Mouse (Mus musculus) thymus, postnatal 4 days (tissue): Measurements from ENCODE around the gene Boc.

ENCODE experiments used
- DNase-seq: peaks from one replicate; pipeline ENCODE4 v3.0.0; 2021

Gene Boc

DNA sequence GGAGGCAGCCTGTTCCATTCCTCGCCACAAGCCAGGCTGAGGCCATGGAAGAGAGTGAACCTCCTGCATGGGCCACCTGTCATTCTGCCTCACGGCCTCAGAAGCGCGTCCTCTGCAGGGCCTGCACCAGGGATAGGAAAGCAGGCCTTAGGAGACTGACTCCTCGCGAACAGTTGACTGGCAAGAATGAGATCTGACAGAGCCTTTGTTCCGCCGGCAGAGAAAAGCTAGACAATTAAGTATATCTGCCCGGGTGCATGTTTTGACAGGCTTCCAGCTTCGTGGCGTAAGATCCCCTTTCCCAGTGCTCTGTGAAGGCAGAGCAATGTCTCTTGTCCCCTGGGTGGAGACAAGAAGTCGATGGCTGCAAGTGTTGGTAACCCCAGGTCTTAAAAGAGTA lies 32.0 kb downstream of the Boc start:
- DNase-seq = no peak

DNA sequence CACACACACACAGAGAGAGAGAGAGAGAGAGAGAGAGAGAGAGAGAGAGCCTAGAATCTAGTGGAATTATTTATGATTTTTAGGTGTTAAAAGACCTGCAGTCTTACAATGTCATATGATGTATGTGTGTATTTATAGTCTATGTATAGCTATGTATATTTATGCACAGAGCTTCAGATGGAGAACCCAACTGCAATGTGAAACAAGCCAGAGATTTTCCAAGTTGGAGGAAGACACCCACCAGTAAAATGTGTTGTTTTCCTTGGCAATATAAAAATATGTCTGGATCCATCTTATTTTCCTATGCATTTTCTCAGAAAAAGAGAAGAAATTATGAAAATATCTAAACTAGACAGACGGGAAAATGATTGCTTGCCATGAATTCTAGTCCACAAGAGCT lies 32.7 kb downstream of the Boc start:
- no peak for DNase-seq

DNA sequence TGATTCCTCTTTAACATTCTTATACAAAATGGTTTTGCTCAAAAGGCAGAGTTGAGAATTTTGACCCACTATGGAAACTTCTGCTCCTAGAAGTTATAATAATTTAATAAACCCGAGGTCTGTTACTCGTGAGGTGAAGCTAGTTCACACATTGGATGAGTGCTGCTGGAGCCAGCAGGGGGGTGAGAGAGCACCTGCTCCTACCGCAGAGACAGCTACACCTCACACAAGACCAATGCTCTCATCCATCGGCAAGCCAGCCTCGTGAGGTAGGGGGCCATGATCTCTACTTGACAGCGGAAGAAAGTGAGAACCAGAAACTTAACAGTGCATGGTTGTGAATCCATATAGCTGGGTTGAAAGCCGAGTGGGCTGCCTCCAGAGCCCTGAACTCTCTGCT lies 35.1 kb downstream of the Boc start:
- no peak for DNase-seq

DNA sequence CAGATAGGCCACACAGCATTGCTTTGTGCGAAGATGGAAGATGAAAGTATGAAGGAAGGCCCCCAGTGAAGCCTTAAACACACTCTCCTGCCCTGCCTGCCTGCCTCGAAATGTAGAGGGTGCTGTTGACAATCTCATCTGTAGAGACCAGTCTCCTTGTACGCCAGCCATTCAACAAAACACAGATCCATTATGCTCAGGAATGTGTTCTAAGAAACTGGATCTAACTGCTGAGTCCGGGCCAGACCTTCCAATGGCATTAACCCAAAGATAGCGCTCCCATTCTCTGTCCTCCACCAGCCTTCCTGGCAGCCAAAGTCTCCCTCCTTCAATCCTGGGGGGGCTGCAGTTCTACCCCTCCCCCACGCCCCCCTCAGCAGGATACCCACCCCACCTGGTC lies 42.2 kb downstream of the Boc start:
- DNase-seq = no peak

DNA sequence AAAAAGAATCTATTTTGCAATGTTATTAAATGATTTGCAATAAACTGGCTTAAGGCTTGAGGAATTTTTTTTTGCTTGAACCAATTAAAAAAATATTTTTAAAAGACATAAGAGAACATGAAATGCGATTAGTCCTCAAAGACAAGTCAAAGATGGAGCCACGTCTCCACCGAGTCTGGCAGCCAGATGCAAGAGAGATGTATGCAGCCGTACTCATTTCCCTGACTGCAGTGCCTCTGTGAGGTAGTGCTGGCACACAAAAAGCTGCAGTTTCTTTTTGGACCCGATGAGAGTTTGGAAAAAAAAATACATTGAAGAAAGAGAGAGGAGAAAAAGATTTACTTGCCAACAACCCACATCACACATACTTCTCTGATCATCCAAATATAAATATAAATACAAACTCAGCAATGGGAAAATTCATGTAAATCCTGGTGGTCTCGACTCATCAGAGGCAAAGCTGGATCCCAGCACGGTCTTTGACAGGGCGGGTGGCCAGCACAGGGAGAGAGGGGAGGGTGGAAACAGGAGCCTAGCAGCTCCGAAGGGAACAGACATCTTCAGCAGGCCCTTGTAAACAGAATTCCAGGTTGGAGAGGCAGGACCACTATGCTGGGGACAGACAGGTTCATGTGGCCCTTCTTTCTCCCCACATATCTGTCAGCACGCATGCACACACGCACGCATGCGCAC lies 48.0 kb downstream of the Boc start:
- DNase-seq = no peak

DNA sequence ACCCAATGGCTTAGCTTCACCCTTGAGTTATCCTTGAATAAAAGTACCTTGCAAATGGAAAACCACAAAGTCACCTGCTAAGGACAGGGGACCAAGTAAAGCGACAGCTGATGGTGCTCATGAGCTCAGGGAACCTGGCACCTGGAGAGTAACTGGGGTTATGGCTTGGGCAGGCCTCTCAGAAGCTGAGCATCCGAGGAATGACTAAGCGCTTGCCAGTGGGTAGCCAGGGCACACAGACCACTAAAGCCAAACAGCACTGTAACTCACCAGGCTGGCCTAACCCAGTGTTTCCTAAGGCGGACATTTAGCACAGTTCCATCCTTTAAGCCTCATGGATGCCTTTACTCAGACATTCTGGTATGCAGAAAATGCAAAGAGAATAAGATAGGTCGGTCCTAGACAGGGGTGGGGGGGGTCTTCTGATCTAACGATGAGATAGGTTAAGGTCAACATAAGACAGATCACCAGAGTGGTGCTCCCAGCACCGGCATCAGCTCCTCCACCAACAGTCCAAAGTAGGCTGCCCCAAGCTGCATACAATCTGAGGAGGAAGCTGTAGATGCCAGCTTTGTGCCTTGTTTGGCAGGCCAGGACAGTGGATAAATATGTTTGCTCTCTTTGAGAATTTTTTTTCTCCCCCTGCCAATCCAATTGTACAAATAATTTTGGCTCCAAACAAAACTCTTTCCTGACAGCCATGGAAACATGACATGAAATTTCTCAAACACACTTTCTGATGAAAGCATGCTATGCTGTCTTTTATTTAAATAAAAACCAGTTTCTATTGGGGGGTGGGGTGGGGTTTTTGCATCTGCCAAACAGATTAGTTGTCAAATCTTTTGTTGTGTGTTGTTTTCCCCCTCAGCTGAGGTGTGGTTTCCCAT lies 49.0 kb downstream of the Boc start:
- DNase-seq = no peak

DNA sequence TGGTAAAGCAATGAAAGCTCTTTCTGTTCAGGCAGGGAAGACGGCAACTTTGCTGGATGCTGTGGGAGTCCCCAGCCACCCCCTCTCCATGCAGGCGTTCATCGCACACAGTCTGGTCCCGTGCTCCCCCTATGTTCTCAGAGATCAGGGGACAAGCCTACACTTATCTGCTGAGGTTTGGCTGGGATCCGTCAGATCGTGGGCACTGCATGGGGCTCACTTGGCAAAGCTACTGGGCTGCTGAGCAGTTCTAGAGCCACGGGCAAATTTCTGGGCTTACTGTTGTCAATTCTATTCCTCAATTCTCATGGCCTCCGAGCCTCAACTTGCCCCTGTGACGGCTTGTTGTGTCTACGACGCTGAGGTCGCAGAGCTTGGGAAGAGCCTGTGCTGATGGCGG lies 49.9 kb downstream of the Boc start:
- no peak for DNase-seq

DNA sequence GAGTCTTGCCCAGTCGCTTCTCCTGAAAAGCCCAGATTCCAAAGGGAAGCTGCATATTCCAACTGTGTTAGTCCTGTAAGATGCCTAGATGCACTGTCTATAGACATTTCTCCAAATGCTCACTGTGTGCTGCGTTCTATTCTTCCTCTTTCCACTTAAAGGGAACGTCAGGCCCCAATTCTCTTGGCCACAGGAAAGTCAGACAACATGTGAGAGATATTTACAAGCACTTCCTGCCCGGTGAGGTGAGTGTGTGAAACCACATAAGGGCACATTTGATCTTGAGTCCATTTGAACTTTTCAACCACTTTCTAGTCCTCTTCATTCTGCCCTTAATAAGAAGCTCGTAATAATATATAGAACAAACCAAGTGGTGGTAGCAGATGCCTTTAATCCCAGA lies 50.7 kb downstream of the Boc start:
- DNase-seq = no peak

DNA sequence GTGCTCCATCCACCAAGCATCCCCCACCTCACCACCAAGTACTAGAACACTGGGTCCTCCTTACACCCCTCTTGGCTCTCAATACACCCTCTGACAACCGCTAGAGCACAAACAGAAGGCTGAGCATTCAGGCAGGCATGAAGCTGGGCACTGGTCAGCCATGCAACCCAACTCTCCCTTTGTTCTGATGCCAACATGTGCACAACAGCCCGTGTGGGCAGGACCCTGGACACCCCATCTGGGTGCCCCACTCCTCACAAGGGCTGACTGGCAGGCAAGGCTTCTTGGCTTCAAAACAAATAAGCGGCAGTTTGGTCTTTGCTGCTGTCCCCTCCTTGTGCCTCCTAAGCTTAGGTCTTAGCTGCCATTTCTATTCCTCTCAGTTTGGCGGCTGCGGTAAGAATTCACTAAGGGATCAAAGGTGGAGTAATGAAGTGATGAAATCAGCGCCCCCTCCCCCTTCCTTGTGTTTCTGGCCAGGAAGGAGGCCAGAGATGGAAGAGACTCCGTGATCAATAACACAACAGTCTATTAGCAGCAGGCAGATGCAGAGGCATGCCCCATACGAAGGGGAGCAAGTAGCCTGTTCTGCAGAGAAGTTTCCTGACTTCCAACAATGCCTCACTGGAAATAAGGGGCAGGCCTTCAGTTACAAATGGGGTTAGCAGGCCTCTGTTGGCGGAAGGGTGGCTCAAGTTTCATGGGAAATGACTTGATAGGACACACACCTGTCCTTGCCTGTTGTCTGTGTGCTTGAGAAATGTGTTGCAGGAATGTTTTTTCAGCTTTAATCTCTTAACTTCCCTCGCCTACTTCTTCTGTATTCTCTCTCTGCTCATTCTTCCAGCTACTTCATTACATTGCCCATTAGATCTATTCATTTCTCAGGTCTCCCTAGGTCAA lies 51.4 kb downstream of the Boc start:
- no peak for DNase-seq

DNA sequence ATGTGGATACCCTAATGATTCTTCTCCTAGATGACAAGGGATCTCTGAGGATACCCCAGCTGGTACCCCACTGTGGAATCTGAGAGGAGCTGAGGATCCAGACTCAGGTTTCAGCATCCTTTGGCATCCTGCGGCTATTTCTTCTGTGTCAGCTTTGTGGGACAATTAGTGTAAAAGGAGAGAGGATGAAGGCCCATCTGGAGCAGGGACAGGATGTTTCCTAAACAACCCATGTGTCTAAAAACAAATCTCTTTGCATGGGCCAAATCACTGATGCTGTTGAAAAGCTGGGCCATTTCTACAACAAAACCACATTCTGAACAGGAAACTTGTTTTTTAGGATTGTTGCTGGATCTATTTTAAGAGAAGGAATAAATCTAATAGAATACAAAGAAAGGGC lies 53.5 kb downstream of the Boc start:
- DNase-seq = no peak

DNA sequence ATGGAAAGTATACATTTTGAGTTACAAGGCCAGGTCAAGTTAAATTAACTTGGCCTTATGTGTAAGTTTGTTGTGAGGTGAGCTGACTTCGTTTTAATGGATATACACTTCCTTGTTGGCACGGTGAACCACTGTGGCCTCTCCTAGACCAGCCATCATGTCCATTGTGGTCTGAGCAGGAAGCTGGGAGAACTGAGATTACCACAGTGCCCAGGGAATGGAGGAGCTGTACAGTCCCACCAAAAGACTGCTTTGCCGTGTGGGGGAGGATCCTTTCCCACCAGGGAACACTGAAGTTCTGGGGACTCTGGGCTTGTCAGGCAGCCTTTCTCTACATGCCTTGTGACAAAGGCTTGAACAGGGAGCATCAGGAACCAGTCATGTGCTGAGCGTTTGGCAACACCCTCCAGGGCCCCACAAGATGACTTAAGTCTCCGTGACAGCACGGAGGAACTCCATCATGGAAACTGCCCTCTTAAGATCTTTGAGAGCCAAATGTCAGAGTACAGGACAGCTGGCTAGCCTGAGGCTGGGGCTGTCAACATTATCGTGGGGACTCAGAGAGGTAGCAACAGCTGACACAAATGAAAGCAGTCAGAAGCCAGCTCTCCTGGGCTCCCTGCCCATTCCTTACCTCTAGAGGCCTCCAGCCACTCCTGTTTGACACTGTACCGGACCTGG lies 55.7 kb downstream of the Boc start:
- no peak for DNase-seq

DNA sequence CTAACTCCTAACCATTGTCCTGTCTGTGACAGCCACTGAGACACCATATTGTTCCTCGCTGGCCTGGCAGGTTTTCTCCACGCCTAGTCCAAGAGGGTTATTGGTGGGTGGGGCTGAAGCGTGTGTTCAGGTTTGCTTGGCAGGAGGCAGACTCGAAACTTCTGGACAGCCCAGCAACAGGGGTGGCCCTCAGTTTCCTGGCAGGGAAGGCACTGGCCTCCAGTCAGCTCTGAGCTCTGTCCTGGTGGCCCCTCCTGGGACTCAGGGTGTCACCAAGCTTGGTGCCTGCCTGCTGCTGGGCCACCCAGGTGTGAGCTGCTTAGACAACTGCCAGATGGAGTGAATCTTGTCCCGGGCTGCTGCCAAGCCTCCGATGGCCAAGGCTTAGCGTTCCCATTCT lies 56.4 kb downstream of the Boc start:
- DNase-seq = no peak

DNA sequence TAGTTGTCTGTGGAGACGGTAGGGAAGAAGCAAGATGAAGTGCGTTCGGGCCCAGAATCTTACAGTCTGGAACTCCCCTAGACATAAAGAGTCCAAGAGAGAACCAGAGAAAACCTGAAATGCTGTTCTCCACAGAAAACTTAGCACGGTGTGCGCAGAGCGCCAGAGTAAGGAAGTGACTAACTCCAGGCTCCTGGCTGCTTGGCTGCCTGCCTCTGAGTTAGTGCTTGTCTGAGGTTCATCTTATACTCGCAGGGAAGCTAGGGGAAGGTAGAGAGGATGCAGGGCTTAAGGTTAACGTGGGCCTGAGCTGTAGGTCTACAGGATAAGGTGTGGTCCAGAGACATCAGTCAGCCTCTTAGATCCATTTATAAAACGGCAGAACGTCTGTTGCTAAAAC lies 56.9 kb downstream of the Boc start:
- no peak for DNase-seq

DNA sequence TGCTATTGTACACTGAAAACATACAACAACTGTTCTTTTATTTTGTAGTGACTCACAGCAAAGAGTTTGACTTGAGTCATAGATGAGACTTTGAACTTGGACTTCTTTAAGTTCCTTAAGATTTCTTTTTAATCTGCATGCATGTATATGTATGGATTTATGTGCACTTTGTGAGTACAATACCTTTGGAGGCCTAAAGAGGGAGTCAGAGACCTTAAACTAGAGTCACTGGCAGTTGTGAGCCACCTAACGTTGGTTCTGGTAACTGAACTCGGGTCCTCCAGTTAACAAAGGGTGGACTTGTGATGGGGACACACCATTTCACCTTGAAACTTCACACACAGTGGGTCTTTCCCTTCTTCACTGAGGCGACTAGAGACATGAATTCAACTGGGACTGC lies 60.2 kb downstream of the Boc start:
- no peak for DNase-seq

DNA sequence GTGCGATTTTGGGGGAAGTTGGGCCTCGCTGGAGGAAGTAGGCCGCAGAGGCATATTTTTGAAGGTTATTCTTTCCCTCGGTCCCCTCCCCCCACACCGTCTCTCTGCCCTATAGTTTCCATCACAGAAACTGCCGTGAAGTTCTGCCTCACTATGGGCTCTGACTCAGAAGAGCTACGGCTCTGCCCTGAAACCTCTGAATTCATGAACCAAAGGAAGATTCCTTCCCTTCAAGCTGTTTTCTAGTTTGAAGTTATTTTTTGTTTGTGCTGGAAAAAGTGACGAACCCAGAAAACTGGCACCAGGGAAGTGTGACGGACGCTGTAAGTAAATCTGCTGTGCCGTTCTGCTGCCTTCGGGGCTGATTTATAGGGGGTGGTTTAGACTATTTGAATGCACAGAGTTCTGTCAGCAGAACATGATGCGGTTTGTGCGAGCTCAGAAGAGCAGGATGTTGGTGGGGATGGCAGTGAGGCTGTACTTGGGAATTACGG lies 61.7 kb downstream of the Boc start:
- DNase-seq = no peak

DNA sequence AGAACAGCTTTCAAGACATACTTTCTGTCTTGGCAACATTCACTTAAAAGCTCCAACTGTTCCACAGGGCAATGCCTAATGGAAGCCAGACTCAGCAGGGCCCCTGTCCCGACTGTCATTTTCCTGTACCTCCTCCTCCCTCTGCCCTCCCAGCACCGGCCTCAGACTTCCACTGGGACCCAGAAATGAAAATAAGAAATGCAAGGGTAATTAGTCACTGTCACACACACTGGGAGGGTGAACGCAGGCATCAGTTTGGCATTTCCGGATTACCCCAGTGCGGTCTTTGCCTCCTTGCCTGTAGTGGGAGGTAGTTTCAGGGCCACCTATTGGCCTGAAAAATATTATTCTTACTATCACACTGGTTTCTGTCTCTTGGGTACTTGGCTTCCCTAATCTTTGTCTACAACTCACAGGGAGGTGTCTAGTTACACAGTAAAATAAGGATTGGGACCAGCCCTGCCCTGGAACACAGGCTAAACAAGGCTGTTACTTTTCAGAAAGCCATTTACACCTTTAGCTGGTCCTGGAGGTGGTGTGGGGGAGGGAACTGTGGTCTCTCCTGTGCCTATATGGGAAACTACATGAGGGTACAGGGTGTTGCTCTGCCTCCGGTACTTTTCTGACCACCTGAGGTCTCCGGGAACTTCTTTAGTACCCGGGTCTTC lies 64.1 kb downstream of the Boc start:
- DNase-seq = no peak

DNA sequence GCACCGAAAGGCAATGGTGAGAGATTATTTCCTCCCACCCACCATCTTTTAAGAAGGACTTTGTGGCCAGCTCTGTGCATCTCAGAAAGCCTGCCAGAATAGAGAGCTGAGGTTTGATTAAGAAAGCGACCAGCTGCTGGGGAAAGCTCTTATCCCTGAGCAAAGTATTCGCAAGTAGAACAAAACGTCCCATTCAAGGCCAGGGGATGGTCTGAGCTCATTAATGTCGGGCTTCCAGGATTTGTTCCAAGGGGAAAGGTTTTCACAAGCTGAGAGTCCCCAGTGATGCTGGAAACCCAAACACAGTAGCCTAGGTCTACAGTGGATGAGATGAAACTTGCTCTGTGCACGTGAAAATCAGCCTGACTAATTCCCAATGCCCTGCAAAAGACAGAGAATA lies 64.8 kb downstream of the Boc start:
- DNase-seq = no peak

DNA sequence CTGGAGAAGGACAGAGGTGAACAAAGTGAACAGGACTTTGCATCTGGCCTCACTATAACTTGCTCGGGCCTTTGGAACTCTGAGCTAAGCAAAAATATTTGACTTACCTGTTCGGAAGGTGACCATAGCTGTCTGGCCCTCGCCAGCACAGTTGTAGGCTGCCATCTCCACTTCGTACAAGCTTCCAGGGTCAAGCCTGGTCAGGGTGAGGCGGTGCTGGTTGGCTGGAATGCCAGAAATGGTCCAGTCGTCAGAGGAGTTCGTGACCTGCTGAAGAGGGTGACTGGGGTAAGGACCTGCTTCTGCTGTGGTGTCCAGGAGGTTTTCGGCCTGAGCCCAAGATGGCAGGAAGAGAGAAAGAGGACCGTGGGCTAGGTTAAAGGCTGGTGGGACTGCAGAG lies 66.0 kb downstream of the Boc start:
- DNase-seq = no peak

DNA sequence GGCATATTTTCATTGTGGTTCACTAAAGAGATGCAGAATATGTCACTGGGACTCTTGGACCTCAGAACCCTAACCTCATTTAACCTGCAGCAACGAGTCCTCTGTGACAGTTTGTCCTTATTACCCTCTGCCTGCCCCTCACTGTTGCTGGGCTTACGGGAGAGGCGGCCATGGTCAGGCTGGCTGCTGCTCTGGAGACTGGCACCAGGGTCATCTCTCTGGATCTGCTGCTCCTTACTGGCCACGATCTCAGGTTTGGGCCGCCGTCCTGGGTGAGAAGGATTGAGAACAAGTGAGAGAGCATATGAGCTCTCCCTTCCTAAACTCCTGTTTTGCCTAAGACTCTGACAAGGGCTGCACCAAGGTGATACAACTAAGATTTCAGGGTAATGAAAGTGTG lies 66.5 kb downstream of the Boc start:
- no peak for DNase-seq

DNA sequence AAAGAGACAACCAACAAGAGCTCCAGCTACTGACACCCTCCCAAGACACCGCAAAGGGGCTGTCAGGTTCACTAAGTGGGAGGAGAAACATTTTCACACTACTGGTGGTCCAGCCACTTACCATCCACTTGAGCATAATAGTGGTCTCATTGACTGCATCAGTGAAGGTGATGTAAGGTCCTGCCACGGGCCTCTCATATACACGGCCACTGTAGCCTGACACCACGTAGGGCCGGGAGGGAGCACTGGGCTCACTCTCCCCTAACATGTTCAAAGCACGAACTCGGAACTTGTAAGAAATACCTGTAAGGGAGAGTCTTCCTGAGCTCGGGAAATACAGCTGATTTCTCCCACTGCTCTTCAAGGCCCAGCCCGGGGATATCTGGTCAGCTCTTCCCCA lies 67.6 kb downstream of the Boc start:
- no peak for DNase-seq

DNA sequence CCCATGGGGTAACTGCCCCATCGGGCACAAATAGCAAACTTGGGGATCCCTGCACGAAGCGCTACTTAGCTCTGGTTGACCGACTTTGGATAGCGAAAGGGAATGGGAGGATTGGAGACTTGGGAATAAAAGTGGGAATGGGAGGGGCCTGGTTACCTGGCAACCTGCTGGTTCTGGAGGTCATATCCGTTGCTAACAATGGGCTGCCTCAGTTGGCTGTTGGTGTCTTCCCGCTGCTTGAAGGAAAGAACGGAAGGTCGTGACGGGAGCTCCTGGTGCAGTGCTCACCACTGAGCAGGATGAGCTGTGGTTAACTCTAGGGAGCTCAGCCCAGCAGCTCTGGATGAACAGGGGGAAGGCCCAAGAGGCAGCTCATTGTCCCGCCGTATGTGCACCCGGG lies 71.5 kb downstream of the Boc start:
- no peak for DNase-seq

DNA sequence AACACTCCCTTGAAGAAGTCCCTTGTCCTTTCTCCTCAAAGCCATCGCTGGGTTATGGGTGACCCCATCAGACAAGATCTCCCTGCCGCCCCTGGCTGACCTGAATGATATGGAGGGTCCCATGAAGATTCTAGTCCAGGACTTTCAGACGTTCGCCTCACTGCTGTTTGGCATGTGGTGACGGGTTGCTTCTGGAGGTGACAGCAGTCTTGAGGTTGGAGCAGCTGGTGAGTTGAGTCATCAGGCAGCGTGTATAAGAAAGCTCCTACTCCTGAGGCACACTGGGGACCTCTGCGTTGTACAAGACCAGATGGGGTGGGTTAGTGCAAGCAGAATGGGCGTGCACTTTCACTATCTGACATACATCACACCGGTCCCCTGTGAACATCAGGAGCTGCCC lies 72.1 kb downstream of the Boc start:
- DNase-seq = no peak
